Mouse (Mus musculus) lung, adult 2 months (tissue): ENCODE measurements around the gene Hivep2.

Experiments used
- CTCF ChIP-seq: fragments of 200-500 bp; IDR thresholded peaks from 2 replicates; pipeline ENCODE4 v1.5.1; 2011; ENCODE audit warnings: mild to moderate bottlenecking, low read length, control low read depth; ENCODE audit not compliant: insufficient read depth
- POLR2A ChIP-seq: fragments of 200-500 bp; IDR thresholded peaks from 2 replicates; pipeline ENCODE4 v1.6.1; 2011; ENCODE audit warnings: low read depth, mild to moderate bottlenecking, control low read depth, low read length, borderline replicate concordance; ENCODE audit errors: extremely low read depth

- TF ChIP-seq CTCF (peak; percentile 39), POLR2A (no peak)
Measured at GRCm38 (mm10) chr10:14046935-14047334, 81.1 kb downstream of the Hivep2 start.
